Mouse (Mus musculus): Measurements from ENCODE around the gene Resf1. TPM values are rescaled to one million over a fixed set of nuclear protein-coding genes. Genes with fewer than 3 reads are reported as not detected.

The Resf1 gene
- total and polyA plus RNA-seq, 2 experiments, result 4.1 to 20.8 TPM

DNA sequence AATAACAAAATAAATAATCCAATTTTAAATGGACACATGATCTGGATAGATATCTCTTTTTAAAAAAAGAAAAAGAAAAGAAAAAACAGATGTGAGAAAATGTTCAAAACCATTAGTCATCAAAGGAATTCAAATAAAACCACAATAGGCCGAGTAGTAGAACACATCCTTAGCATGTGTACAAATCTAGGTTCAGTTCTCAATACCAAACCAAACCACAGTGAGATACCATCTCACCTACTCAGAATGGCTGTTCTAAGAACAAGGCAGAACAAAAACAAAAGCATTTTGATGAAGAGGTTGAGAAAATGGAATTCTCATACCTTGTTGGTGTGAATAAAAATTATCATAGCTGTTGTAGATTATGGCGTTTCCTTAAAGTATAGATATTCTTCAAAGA is 57.2 kb downstream of the Resf1 start:
- Histone ChIP-seq H3K4me1 (ENCODE audit: control insufficient read depth, insufficient read depth, low read length) (no peaks in the 10 kb centered on the region), H3K4me3 (ENCODE audit: insufficient read depth, low read depth, low read length) (no peak overlapping the region), H3K9ac (ENCODE audit: low read depth, low read length) (no peak overlapping the region), H3K36me3 (ENCODE audit: control insufficient read depth, insufficient read depth, low read length) (no peaks in the 10 kb centered on the region), H3K79me2 (ENCODE audit: control insufficient read depth, insufficient read depth, low read length) (no peaks in the 10 kb centered on the region), H3K27me3 (ENCODE audit: control insufficient read depth, insufficient read depth, low read length) (no peaks in the 10 kb centered on the region), H3K27ac (replicated peaks; ENCODE audit: insufficient read depth, low read depth, low read length) (no peak overlapping the region)
- no peak for DNase-seq (ENCODE audit: extremely low read depth, low read depth, low spot score)
- no peak for TF ChIP-seq POLR2A (IDR thresholded peaks at IDR 0.05; ENCODE audit: extremely low read depth, insufficient read depth, low read length)
- no peak for TF ChIP-seq CTCF (IDR thresholded peaks at IDR 0.05; ENCODE audit: low read depth, low read length)
- 88% methylated on average over 2 of the region's 2 CpGs for WGBS

- H3K79me2 ChIP-seq (ENCODE audit: control insufficient read depth, insufficient read depth, low read length), result no peaks in the 10 kb centered on the region
- H3K27me3 ChIP-seq (ENCODE audit: control insufficient read depth, insufficient read depth, low read length), result no peaks in the 10 kb centered on the region
- WGBS, result 33% methylated on average over 2 of the region's 2 CpGs
- no peaks in the 10 kb centered on the region for H3K36me3 ChIP-seq (ENCODE audit: control insufficient read depth, insufficient read depth, low read length)
- H3K27ac ChIP-seq (replicated peaks; ENCODE audit: insufficient read depth, low read depth, low read length), result no peak overlapping the region
- DNase-seq (ENCODE audit: extremely low read depth, low read depth, low spot score), result peak; percentile 90
- no peak overlapping the region for H3K9ac ChIP-seq (ENCODE audit: low read depth, low read length)
- TF ChIP-seq CTCF (IDR thresholded peaks at IDR 0.05; ENCODE audit: low read depth, low read length), result peak; percentile 20; the same call in 1 of the 2 replicates
- TF ChIP-seq POLR2A (IDR thresholded peaks at IDR 0.05; ENCODE audit: extremely low read depth, insufficient read depth, low read length), result no peak
- H3K4me1 ChIP-seq (ENCODE audit: control insufficient read depth, insufficient read depth, low read length), result peaks cover 4% of the 10 kb centered on the region; the same call in 1 of the 2 replicates
- H3K4me3 ChIP-seq (ENCODE audit: insufficient read depth, low read depth, low read length), result no peak overlapping the region
Observed at GRCm38 (mm10) chr6:149374986-149375457, 65.8 kb downstream of the Resf1 start.

DNA sequence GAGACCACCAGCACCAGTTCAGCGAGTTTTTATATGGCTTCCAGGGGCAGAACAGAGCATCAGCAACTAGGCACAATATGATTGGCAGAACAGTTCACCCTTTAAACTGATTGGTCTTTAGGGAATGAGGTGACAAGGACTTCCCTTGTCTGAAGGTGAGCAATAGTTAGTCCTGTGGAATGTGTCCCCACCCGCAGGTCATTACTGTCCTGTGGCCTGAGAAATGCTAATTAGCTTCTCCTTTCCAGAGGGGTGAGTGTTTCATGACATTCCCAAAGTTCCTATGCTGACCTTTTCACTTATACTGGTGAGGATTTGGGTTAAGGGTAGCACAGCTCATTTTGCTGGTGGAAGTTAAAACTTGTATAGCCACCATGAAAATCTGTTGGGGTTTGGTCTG is 74.3 kb downstream of the Resf1 start:
- no peak overlapping the region for H3K27ac ChIP-seq (replicated peaks; ENCODE audit: insufficient read depth, low read depth, low read length)
- DNase-seq (ENCODE audit: extremely low read depth, low read depth, low spot score), result no peak
- H3K9ac ChIP-seq (ENCODE audit: low read depth, low read length), result no peak overlapping the region
- no peak for TF ChIP-seq CTCF (IDR thresholded peaks at IDR 0.05; ENCODE audit: low read depth, low read length)
- no peak for TF ChIP-seq POLR2A (IDR thresholded peaks at IDR 0.05; ENCODE audit: extremely low read depth, insufficient read depth, low read length)
- H3K27me3 ChIP-seq (ENCODE audit: control insufficient read depth, insufficient read depth, low read length), result no peaks in the 10 kb centered on the region
- no peaks in the 10 kb centered on the region for H3K4me1 ChIP-seq (ENCODE audit: control insufficient read depth, insufficient read depth, low read length)
- no peaks in the 10 kb centered on the region for H3K79me2 ChIP-seq (ENCODE audit: control insufficient read depth, insufficient read depth, low read length)
- H3K4me3 ChIP-seq (ENCODE audit: insufficient read depth, low read depth, low read length), result no peak overlapping the region
- WGBS, result 73% methylated on average over 2 of the region's 2 CpGs
- no peaks in the 10 kb centered on the region for H3K36me3 ChIP-seq (ENCODE audit: control insufficient read depth, insufficient read depth, low read length)

Other genes with a start within 250 kb of the Resf1 start
- gene Dennd5b, start 207.7 kb upstream of the Resf1 start, total RNA-seq (2014; rRNA removed), result 94.7 and 99.5 TPM in 2 replicates
- gene Dennd5b, start 207.7 kb upstream of the Resf1 start, polyA plus RNA-seq (2012; rRNA removed), result 14.8 and 19.4 TPM in 2 replicates
- not detected in 2 replicates for gene Gm10203, start 179.2 kb upstream of the Resf1 start, total RNA-seq (2014; rRNA removed)
- not detected in 2 replicates for gene Gm10203, start 179.2 kb upstream of the Resf1 start, polyA plus RNA-seq (2012; rRNA removed)
- gene Etfbkmt, start 169.6 kb upstream of the Resf1 start, total RNA-seq (2014; rRNA removed), result 25.3 and 31.0 TPM in 2 replicates
- gene Etfbkmt, start 169.6 kb upstream of the Resf1 start, polyA plus RNA-seq (2012; rRNA removed), result 3.9 and 15.6 TPM in 2 replicates
- 7.9 and 12.2 TPM in 2 replicates for gene Amn1, start 120.7 kb upstream of the Resf1 start, total RNA-seq (2014; rRNA removed)
- 4.2 and 4.3 TPM in 2 replicates for gene Amn1, start 120.7 kb upstream of the Resf1 start, polyA plus RNA-seq (2012; rRNA removed)
- 0.55 and 0.60 TPM in 2 replicates for gene Bicd1, start 99.5 kb downstream of the Resf1 start, total RNA-seq (2014; rRNA removed)
- gene Bicd1, start 99.5 kb downstream of the Resf1 start, polyA plus RNA-seq (2012; rRNA removed), result 0.02 TPM in 1 of 2 replicates, not detected in the other